Mouse (Mus musculus): ENCODE data around the gene Ap3s2.

GRCm38 (mm10) chr7:79905193-79905592, 15.3 kb downstream of the Ap3s2 start:
- no peak for TF ChIP-seq POLR2A (IDR thresholded peaks at IDR 0.05; ENCODE audit: borderline replicate concordance, low read depth, low read length)
- no peak for TF ChIP-seq CTCF (IDR thresholded peaks at IDR 0.05; ENCODE audit: low read depth, low read length)
